Mouse (Mus musculus) megakaryocyte, embryonic 14.5 days (primary cell): ENCODE data around the gene Alg2.

ENCODE experiments used
- FLI1 ChIP-seq: IDR thresholded peaks from 2 replicates; pipeline ENCODE4 v1.6.1; 2012; ENCODE audit warnings: low read length, inconsistent platforms, mixed read lengths
- GATA1 ChIP-seq: IDR thresholded peaks from 3 replicates; pipeline ENCODE4 v1.6.1; 2012; ENCODE audit warnings: mixed read lengths, low read length, inconsistent platforms, borderline replicate concordance

- TF ChIP-seq GATA1 (no peak), FLI1 (no peak)
Measured at GRCm38 (mm10) chr4:47493456-47493855, 19.3 kb upstream of the Alg2 start.
